Comparison of ENCODE assay signal across 20 mouse cellular contexts in the genomic region with DNA sequence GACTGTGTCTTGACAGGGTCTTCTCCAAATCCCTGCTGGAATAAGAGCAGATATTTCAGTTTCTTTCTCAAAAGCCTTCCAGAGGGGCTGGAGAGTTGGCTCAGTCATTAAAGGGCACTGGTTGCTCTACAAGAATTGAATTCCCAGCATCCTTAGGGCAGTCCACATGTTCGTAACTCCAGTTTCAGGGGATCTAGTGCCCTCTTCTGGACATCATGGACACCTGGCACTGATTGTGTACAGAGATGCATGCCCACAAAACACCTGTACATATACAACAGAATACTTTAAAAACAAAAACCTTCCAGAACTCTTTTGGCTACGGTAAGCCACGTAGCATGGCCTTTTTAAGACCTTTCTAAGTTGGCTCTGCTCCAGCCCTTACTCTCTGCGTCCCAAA. TPM values are rescaled to one million over a fixed set of nuclear protein-coding genes. Genes with fewer than 3 reads are reported as not detected.
DNase-seq lines count a peak whose midpoint lies in the region; ATAC-seq and TF ChIP-seq lines count a peak whose summit lies in the region.
"Had no signal": no experiment of that assay in that cellular context is flagged by ENCODE, and none has a peak within 500 bp of the region (broad histone marks: within the 10 kb centered on the region; RNA-seq: fewer than 3 reads in every experiment).

No protein-coding gene starts in this region.

- TF ChIP-seq CTCF in kidney, postnatal 0 days (IDR thresholded peaks at IDR 0.05; ENCODE audit: low read depth) = peak; percentile 42; the same call in 1 of the 2 replicates
- TF ChIP-seq CTCF in midbrain, postnatal 0 days (IDR thresholded peaks at IDR 0.05) = peak; percentile 22; the same call in 1 of the 2 replicates
- peak; percentile 41 to 59 (median 55) for TF ChIP-seq CTCF in MEL (IDR thresholded peaks at IDR 0.05 in 2 of 3, conservative IDR thresholded peaks at IDR 0.05 in 1 of 3; ENCODE audit: control insufficient read depth in 1 of 3, insufficient read depth in 1 of 3, low read depth in 2 of 3, low read length in 3 of 3, poor library complexity in 1 of 3, severe bottlenecking in 1 of 3)

- no peak overlapping the region for H3K4me2 ChIP-seq in kidney, postnatal 0 days (ENCODE audit: low read length)
- no peak overlapping the region for H3K4me2 ChIP-seq in midbrain, postnatal 0 days (ENCODE audit: low read depth, low read length, poor library complexity, severe bottlenecking)
- no peak overlapping the region for H3K4me2 ChIP-seq in midbrain, embryonic 15.5 days
- H3K4me2 ChIP-seq: kidney, embryonic 15.5 days; limb, embryonic 12.5 days had no signal

- no peak overlapping the region for H3K4me3 ChIP-seq in kidney, postnatal 0 days (replicated peaks; ENCODE audit: low read depth, low read length)
- no peak overlapping the region for H3K4me3 ChIP-seq in midbrain, postnatal 0 days (ENCODE audit: low read depth, low read length)
- no peak overlapping the region for H3K4me3 ChIP-seq in midbrain, embryonic 15.5 days
- no peak overlapping the region for H3K4me3 ChIP-seq in MEL (ENCODE audit: control insufficient read depth in 1 of 2, insufficient read depth in 1 of 2, low read depth in 2 of 2, low read length in 2 of 2)
- H3K4me3 ChIP-seq: embryonic facial prominence, embryonic 10.5 days; kidney, embryonic 15.5 days; limb, embryonic 12.5 days had no signal

- no peaks in the 10 kb centered on the region for H3K36me3 ChIP-seq in kidney, postnatal 0 days (ENCODE audit: insufficient read depth, low read length)
- no peaks in the 10 kb centered on the region for H3K36me3 ChIP-seq in midbrain, postnatal 0 days (ENCODE audit: insufficient read depth, low read length)
- no peaks in the 10 kb centered on the region for H3K36me3 ChIP-seq in midbrain, embryonic 15.5 days (replicated peaks)
- H3K36me3 ChIP-seq in MEL (ENCODE audit: control insufficient read depth in 1 of 2, insufficient read depth in 2 of 2, low read length in 2 of 2) = no peaks in the 10 kb centered on the region
- H3K36me3 ChIP-seq: embryonic facial prominence, embryonic 10.5 days; kidney, embryonic 15.5 days; limb, embryonic 12.5 days had no signal

- H3K9ac ChIP-seq in kidney, postnatal 0 days (ENCODE audit: low read depth, low read length) = no peak overlapping the region
- no peak overlapping the region for H3K9ac ChIP-seq in midbrain, postnatal 0 days (replicated peaks; ENCODE audit: low read length, poor library complexity, severe bottlenecking)
- no peak overlapping the region for H3K9ac ChIP-seq in midbrain, embryonic 15.5 days
- H3K9ac ChIP-seq in MEL (ENCODE audit: control insufficient read depth, low read depth, low read length, poor library complexity, severe bottlenecking) = no peak overlapping the region
- H3K9ac ChIP-seq: kidney, embryonic 15.5 days; limb, embryonic 12.5 days had no signal

- no peaks in the 10 kb centered on the region for H3K27me3 ChIP-seq in kidney, postnatal 0 days (ENCODE audit: insufficient read depth, low read length)
- H3K27me3 ChIP-seq in midbrain, postnatal 0 days (ENCODE audit: insufficient read depth, low read length) = no peaks in the 10 kb centered on the region
- no peaks in the 10 kb centered on the region for H3K27me3 ChIP-seq in midbrain, embryonic 15.5 days (replicated peaks)
- no peaks in the 10 kb centered on the region; a peak in 1 of 4 replicates for H3K27me3 ChIP-seq in MEL (ENCODE audit: control insufficient read depth in 1 of 2, insufficient read depth in 2 of 2, low read length in 2 of 2)

- peak; percentile 65 for TF ChIP-seq RAD21 in MEL (IDR thresholded peaks at IDR 0.05; ENCODE audit: low read depth, low read length)

- H3K4me1 ChIP-seq in kidney, postnatal 0 days (replicated peaks; ENCODE audit: insufficient read depth, low read length) = no peaks in the 10 kb centered on the region
- H3K4me1 ChIP-seq in midbrain, postnatal 0 days (ENCODE audit: insufficient read depth, low read length) = no peaks in the 10 kb centered on the region
- peaks cover 4% of the 10 kb centered on the region; the same call in 1 of the 2 replicates for H3K4me1 ChIP-seq in midbrain, embryonic 15.5 days
- H3K4me1 ChIP-seq in MEL (ENCODE audit: control insufficient read depth in 1 of 2, insufficient read depth in 2 of 2, low read length in 2 of 2) = peaks cover 0 to 2% of the 10 kb centered on the region in 2 experiments; a peak in 1 of 4 replicates

- no peaks in the 10 kb centered on the region for H3K79me2 ChIP-seq in MEL (ENCODE audit: control insufficient read depth, insufficient read depth, low read length, poor library complexity)

- no peak overlapping the region for H3K27ac ChIP-seq in kidney, postnatal 0 days
- H3K27ac ChIP-seq in midbrain, postnatal 0 days (ENCODE audit: low read depth, low read length) = no peak overlapping the region
- H3K27ac ChIP-seq in midbrain, embryonic 15.5 days = no peak overlapping the region
- no peak overlapping the region for H3K27ac ChIP-seq in MEL (ENCODE audit: control insufficient read depth, low read depth, low read length)
- H3K27ac ChIP-seq: embryonic facial prominence, embryonic 10.5 days; kidney, embryonic 15.5 days; limb, embryonic 12.5 days had no signal

- TF ChIP-seq POLR2A in MEL (IDR thresholded peaks at IDR 0.05; ENCODE audit: control insufficient read depth in 1 of 2, insufficient read depth in 1 of 2, low read depth in 1 of 2, low read length in 2 of 2, poor library complexity in 1 of 2) = no peak

- no peak for DNase-seq in kidney, postnatal 0 days (ENCODE audit: low spot score)
- no peak for DNase-seq in kidney, postnatal 36 days
- DNase-seq in midbrain, postnatal 0 days (ENCODE audit: low spot score) = no peak
- peak; percentile 53 for DNase-seq in MEL (ENCODE audit: low read depth, low spot score)
- DNase-seq in neural tube, embryonic 10.5 days (ENCODE audit: extremely low spot score, low spot score) = no peak
- DNase-seq: cerebellum, postnatal 25 days; lung, adult 2 months; midbrain, embryonic 14.5 days; right cerebral cortex, postnatal 14 days had no signal

- 79% methylated on average over 4 of the region's 4 CpGs for WGBS in kidney, postnatal 0 days
- 88% methylated on average over 4 of the region's 4 CpGs for WGBS in midbrain, postnatal 0 days
- 84% methylated on average over 4 of the region's 4 CpGs for WGBS in midbrain, embryonic 15.5 days

- no peak for ATAC-seq in kidney, postnatal 0 days (replicated peaks; ENCODE audit: low FRiP score, low read depth)
- no peak for ATAC-seq in midbrain, postnatal 0 days (ENCODE audit: low FRiP score)
- ATAC-seq in midbrain, embryonic 15.5 days (replicated peaks) = no peak
- ATAC-seq in activated CD4-positive, CD25-positive, alpha-beta regulatory T cell, adult 4 months = no peak
- ATAC-seq: forebrain, embryonic 14.5 days; Patski had no signal

- no peaks in the 10 kb centered on the region for H3K9me3 ChIP-seq in kidney, postnatal 0 days (replicated peaks; ENCODE audit: low read length)
- no peaks in the 10 kb centered on the region for H3K9me3 ChIP-seq in midbrain, postnatal 0 days (ENCODE audit: low read length)
- no peaks in the 10 kb centered on the region for H3K9me3 ChIP-seq in midbrain, embryonic 15.5 days
- H3K9me3 ChIP-seq in MEL (replicated peaks; ENCODE audit: insufficient read depth, low read length) = no peaks in the 10 kb centered on the region
- H3K9me3 ChIP-seq: embryonic facial prominence, embryonic 10.5 days; kidney, embryonic 15.5 days; limb, embryonic 12.5 days had no signal

- no peak for TF ChIP-seq EP300 in MEL (IDR thresholded peaks at IDR 0.05; ENCODE audit: low read depth in 1 of 2, low read length in 2 of 2)

TF ChIP-seq in MEL, 35 proteins besides CTCF, POLR2A, EP300 and RAD21:
- no peak for TF ChIP-seq CHD2 (IDR thresholded peaks at IDR 0.05; ENCODE audit: low read length)
- TF ChIP-seq ZC3H11A (IDR thresholded peaks at IDR 0.05; ENCODE audit: low read depth, low read length) = peak; percentile 74
- TF ChIP-seq MYC (IDR thresholded peaks at IDR 0.05; ENCODE audit: low read depth, low read length) = 0 out of 2 replicates have a peak, but pooled peaks have one; percentile 31
- TF ChIP-seq TBP (IDR thresholded peaks at IDR 0.05; ENCODE audit: low read depth, low read length) = no peak
- peak; percentile 78 for TF ChIP-seq SMC3 (IDR thresholded peaks at IDR 0.05; ENCODE audit: low read depth, low read length)

RNA-seq across cellular contexts. Expression of gene Zbtb16, which starts 20.2 kb away (rescaled TPM):
- 0.28 and 0.47 TPM in 2 replicates for polyA plus RNA-seq in kidney, postnatal 0 days (2015; fragmentation: Nextera tagmentation; extraction: Ambion mirVana)
- total RNA-seq in midbrain, postnatal 0 days (2014; rRNA removed) = 8.3 and 12.6 TPM in 2 replicates
- 5.5 and 6.1 TPM in 2 replicates for polyA plus RNA-seq in midbrain, postnatal 0 days (2015; fragmentation: Nextera tagmentation; extraction: Ambion mirVana)
- polyA plus RNA-seq in midbrain, embryonic 15.5 days (2015; fragmentation: Nextera tagmentation; extraction: Ambion mirVana) = 7.9 and 8.0 TPM in 2 replicates
- total RNA-seq in MEL (2012; rRNA removed) = 0.04 and 0.07 TPM in 2 replicates
- under 1 TPM in 1 of 2 experiments, not detected in 1; 0.72 TPM for polyA plus RNA-seq in MEL (2012; ENCODE audit: insufficient read depth in 1 of 2, insufficient read length in 2 of 2, low read depth in 1 of 2, low replicate concordance in 2 of 2, missing spikeins in 1 of 2)
- polyA plus RNA-seq in activated CD4-positive, CD25-positive, alpha-beta regulatory T cell, adult 4 months (2017; shearing (Covaris generic)) = not detected

RNA-seq across cellular contexts. Expression of gene Htr3a, which starts 54.7 kb away (rescaled TPM):
- polyA plus RNA-seq in kidney, postnatal 0 days (2015; fragmentation: Nextera tagmentation; extraction: Ambion mirVana) = 0.28 and 0.46 TPM in 2 replicates
- total RNA-seq in midbrain, postnatal 0 days (2014; rRNA removed) = 0.93 and 1.4 TPM in 2 replicates
- polyA plus RNA-seq in midbrain, postnatal 0 days (2015; fragmentation: Nextera tagmentation; extraction: Ambion mirVana) = 0.54 and 0.72 TPM in 2 replicates
- polyA plus RNA-seq in midbrain, embryonic 15.5 days (2015; fragmentation: Nextera tagmentation; extraction: Ambion mirVana) = 0.79 and 1.5 TPM in 2 replicates
- not detected in 2 replicates for total RNA-seq in MEL (2012; rRNA removed)
- not detected for polyA plus RNA-seq in MEL (2012; ENCODE audit: insufficient read depth in 1 of 2, insufficient read length in 2 of 2, low read depth in 1 of 2, low replicate concordance in 2 of 2, missing spikeins in 1 of 2)
- not detected for polyA plus RNA-seq in activated CD4-positive, CD25-positive, alpha-beta regulatory T cell, adult 4 months (2017; shearing (Covaris generic))
- total RNA-seq: granulocyte monocyte progenitor cell, adult 5-6 weeks; hematopoietic stem cell, adult 5-6 weeks; megakaryocyte, adult 5-6 weeks had no signal
- polyA plus RNA-seq: neural tube, embryonic 11.5 days; Patski had no signal
